Mouse (Mus musculus): ENCODE measurements around the gene Ubxn2a.
A peak's percentile ranks its signal among the peaks of the same experiment; 100 is the strongest.
"Not testable (repeated sequence)": the region's sequence is repeated elsewhere in the genome, so short reads cannot be mapped to it uniquely, and the experiment has no call there.

Gene Ubxn2a

DNA sequence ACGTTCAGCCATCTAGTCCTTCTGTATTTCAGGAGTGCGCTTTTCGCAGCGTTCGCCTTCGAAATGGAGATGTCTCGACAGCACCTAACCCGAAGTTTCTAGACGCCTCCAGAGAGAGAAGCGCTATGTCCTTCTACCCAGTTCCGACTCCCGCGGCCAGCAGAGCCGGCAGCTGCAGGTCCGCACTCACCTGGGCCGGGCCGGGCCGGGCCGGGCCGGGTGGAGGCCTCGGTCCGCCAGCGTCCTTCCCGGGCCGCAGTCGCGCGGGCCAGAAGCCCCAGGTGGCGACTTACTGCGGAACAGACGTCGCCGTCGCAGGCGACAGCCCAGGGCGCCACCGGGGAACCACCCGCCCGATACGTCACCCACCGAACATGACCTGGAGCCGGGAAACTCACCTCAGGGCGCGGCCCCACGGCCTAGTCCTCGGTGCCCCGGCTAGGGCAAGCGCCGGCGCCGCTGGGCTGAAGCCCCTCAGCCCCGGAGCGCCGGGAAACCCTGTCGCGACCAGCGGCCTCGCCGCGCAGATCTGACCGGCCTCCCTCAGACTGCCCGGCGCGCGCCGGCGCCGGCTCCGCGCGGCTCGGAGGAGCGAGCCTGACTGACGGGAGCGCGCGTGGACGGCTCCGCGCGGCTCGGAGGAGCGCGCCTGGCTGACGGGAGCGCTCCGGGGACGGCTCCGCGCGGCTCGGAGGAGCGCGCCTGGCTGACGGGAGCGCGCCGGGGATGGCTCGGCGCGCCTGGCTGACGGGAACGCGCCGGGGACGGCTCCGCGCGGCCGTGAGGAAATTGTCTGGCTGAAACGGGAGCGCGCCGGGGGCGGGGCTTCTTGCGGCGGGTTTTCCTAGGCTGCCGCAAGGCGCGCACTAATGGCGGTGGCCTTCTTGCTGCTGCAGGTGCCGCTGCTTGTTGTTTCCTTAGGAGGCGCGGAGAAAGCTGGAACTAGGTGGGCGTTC lies at the start of gene Ubxn2a:
Ubxn2a (minus strand) TSS at position 755 of the 956 bp plus-strand sequence.
- DNase-seq (ENCODE audit: low spot score in 2 of 2), result peak; percentile 92 to 95

DNA sequence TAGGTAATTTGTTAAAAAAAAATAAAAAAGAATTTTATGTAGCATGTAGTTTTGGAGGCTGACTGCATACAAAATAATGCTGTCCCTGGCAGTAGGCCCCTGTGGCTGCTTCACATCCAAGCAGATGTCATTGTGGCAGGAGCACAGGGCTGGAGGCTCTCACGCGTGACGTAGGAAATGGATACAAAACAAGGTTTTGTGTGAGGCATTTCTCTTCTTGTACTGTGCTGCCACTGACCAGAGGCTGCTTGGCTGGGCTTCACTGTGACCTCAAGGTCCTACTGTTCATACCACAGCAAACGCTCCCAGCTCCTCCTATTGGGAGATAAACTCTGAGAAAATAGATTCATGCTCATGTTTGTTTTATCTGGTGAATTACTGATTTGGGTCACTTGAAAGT lies 45.7 kb upstream of the Ubxn2a start:
- DNase-seq (ENCODE audit: low spot score in 2 of 2), result no peak

DNA sequence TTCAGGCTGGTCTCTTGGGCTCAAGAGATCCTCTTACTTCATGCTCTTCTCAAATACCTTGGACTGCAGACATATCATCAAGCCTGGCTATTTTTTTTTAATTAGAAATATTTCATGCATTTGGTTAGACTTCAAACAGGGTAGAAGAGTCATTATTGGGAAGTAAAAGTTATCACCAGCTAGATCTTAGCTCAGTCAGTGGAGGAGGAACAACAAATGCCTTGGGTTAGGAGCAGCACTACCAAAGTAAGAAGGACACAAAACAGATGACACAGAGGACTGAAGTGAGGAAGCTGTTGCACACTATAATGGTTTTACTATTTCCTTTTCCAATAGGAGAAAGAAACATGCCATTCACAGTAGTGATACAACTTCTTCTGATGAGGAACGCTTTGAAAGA lies 44.8 kb upstream of the Ubxn2a start:
- no peak for DNase-seq (ENCODE audit: low spot score in 2 of 2)

DNA sequence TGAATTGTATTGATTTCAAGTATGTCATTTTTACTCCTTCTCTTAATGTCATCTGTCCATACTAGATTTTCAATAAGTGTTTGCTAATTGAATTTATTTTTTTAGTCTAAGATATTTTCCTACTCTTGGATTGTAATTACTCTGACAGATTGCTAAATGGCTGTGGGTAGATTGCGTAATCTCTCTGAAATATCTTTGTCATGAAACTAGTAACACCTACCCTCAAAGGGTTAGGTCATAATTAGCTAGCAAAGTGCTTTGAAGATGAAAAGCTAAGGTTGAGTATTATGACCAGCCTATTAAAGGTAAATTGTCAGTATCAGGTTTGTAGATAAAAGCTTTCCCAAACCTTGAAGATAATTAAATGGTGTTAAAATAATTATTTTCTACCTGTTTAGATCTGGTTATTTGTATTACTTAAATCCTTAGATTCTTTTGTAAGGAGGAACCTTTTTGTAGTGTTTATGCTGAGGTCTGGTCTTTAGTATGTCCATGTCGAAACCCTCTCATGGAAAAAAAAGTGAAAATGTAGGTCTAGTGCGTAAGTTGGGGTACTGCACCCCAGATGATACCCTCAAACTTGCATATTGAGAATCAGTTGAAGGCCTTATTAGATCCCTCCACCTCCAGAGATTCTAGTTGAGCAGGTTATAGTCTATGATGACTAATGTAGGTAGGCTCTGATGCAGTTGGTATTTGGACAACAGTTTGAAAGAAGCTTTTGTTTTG lies 23.5 kb upstream of the Ubxn2a start:
- DNase-seq (ENCODE audit: low spot score in 2 of 2), result no peak

DNA sequence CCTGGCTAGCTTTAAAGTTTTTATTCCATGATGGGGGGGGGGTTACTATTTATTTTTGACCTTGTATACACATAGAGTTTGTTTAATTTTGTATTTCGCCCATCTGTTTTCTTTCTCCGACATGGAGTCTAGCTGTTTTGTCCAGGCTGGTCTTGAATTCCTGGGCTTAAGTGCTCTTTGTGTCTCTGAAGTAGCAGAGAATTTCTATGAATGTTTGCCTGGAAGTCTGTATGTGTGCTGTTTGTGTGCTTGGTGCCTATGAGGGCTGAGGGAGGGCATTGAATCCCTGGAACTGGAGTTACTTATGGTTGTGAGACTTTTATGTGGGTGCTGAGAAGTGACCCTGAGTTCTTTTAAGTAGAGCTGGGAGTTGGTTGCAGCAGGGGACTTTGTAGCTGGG lies 20.7 kb upstream of the Ubxn2a start:
- no peak for DNase-seq (ENCODE audit: low spot score in 2 of 2)

DNA sequence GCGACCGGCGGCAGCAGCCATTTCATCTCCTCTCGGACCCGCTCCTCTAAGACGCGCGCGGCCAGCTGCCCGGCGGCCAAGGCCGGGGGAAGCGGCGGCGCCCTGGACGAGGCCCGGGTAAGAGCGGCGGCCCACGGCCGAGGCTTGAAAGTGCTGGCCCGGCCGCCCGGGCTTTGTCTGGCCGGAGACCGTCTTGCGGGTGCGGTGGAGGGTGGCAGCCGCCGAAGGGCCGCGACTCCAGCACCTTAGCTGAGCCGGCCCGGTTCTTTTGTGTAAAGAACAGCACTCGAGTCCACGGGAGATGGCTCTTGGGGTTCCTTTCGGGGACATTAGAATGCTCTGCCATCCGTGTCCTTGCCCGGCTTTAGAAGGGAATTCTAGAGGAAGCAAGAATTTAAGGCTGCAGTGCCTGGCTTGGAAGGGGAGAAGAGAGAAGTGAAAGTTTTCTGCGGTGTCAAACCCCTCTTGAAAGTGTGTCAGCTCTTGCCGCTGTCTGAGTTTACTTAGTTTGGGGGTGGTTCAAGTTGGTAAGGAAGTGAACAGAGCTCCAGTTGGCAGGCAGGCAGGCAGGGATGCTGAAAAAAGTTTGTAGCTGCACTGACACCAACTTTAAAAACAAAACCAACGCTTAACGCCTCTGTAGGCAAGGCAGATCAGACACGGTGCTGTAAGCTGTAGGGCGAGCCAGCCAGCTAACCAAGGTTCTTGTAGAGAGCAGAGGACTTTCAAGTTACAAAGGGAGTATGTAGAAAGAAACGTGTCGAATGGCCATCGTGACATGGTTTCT lies 10.5 kb upstream of the Ubxn2a start:
- DNase-seq (ENCODE audit: low spot score in 2 of 2), result peak; percentile 31 to 41

DNA sequence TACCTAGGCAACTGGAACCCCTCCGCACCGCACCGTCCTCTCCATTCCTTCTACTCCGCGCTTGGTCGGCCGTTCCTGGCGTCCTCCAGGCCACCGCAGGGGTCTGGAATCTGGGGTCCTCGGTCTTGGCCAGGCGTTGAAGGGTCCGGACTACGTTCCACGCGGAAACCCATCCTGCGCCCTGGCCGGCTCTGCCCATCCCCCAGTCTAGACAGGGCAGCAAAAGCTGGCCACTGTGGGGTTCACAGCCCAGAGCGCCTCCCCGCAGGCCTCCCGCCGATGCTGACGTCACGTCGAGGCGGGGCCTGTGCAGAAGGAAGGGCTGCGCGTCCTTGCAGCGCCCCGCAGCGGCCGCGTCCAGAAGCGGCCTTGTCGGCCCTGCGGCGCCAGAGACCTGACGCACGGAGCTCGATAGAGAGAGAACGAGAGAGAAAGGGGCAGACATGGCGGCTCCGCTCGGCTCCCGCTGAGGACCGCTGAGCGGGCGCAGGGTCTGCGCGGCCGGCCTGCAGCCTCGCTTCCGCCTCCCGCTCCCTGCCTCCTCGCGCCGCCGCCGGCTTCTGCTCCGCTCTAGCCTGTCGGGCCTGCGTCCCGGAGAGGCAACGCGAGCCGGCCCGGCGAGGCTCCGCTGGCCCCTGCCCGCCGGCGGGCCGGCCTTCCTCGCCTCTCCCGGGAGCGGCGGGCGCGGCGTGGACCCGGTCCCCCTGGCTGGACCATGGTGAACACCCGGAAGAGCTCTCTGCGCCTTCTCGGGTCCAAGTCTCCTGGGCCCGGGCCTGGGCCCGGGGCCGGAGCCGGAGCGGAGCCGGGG lies 9.7 kb upstream of the Ubxn2a start, which contains the start of gene Atad2b:
Atad2b (plus strand) TSS at position 360 of the 811 bp plus-strand sequence.
- DNase-seq (ENCODE audit: low spot score in 2 of 2), result peak; percentile 96 to 98

DNA sequence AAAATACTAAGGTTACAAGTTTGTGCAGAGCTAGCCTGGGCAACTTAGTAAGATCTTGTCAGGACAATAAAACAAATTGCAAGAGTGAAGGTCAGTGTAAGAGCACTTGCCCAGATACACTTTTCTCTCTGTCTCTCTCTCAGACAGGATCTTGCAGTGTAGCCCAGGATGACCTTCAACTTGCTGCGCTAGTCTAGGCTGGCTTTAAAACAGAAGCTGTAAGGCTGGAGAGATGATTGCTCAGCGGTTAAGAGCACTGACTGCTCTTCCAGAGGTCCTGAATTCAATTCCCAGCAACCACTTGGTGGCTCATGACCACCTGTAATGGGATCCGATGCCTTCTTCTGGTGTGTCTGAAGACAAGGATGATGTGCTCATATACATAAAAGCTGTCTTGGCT lies 7.4 kb upstream of the Ubxn2a start:
- no peak for DNase-seq (ENCODE audit: low spot score in 2 of 2)

DNA sequence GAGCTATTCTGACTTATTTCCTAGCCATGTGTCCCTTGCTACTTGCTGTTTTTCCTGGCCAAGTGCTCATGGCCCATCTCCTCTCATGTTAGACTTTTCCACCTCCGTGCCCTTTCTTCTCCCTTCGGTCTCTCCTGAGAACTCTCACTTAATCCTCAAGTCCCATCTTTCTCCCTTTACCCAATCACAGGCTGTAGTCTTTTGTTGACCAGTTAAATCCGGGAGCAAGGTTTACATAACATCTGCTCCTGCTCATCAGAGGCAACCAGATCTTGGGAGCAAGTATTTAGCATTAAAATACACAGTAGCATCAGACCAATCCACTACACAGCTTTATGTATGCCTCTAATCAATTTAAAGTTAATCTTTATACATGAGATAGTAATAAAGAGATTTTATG lies 6.9 kb upstream of the Ubxn2a start:
- DNase-seq (ENCODE audit: low spot score in 2 of 2), result no peak

DNA sequence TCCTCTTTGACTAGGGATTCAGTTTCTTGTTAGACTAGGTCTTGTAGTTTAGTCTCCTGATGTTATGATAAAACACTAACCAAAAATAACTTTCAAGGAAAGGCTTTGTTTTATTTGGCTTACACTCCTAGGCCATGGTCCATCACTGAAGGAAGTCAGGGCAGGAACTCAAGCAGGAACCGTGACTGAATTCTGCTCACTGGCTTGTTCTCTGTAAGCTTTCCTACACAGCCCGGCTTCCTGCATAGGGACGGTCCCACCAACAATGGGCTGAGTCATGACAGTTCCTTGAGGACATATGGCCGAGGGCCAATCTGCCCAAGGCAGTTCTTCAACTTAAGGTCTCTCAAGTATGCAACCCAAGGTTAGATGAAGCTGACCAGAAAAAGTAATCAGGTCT lies 4.2 kb upstream of the Ubxn2a start:
- DNase-seq (ENCODE audit: low spot score in 2 of 2), result no peak

DNA sequence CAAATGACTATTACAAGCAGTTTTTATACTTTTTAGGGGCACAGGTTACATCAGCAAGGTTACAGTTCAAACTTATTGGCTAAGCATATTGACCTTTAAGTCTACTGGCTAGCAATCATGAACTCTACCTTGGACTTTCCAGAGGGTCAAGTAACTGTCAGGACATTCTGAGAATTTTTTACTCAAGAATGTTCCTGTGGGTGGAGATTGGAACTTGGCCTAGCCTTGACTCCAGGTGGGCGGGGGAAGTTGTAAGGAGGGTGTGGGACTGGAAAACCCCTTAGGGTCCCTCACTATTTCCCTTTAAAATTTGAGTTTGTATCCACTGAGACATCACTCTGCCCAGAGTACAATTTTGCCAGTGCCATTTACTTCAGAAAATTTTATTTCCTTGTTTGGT lies 3.0 kb upstream of the Ubxn2a start:
- not testable (repeated sequence) for DNase-seq (ENCODE audit: low spot score in 2 of 2)

DNA sequence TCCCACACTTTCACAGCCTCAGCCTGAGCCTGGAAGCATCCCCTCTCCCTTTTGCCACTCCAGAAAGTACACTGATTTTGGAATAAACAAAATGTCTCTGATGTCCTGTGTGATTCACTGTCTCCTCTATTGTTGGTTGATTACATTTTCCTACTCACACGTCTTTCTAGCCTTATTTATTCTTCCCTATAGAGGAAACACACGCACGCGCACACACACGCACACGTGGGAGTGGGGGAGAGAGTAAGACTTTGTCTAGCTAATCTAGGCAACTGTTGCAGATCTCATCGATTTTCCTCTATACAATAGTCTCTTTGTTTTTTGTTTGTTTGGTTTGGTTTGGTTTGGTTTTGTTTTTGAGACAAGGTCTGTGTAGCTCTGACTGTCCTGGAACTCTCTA lies 886 bp upstream of the Ubxn2a start:
- no peak for DNase-seq (ENCODE audit: low spot score in 2 of 2)

DNA sequence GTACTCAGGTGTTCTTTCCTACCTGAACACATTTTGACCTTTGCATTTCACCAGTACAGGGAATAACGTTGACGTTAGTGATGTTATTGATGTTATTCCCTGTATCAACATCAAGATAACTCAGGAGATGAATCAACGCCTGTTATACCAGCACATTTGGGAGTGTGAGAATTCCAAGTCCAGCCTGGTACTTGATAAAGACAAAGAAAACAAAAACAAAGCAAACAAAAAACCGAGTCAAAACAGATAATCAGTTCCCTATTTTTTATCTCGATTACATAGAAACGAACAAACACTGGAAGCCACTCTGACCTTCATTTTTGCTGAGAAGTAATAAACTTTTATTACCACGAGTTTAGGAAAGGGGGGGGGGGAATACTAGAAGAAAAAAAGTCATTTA lies 1.0 kb downstream of the Ubxn2a start:
- no peak for DNase-seq (ENCODE audit: low spot score in 2 of 2)

DNA sequence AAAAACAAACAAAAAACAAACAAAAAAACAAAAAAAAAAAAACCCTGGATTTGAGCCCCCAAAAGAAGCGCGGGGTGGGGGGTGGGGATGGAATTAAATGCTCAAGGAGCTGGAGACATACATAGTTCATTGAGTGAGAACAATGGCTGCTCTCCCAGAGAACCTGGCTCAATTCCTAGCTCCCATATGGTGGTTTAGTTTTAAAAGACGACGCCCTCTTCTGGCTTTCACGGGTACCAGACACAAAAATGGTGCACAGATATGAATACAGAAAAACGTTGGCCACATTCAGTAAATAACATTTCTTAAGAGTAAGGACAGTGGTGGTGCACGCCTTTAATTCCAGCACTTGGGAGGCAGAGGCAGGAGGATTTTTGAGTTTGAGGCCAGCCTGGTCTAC lies 1.6 kb downstream of the Ubxn2a start:
- DNase-seq (ENCODE audit: low spot score in 2 of 2), result no peak

DNA sequence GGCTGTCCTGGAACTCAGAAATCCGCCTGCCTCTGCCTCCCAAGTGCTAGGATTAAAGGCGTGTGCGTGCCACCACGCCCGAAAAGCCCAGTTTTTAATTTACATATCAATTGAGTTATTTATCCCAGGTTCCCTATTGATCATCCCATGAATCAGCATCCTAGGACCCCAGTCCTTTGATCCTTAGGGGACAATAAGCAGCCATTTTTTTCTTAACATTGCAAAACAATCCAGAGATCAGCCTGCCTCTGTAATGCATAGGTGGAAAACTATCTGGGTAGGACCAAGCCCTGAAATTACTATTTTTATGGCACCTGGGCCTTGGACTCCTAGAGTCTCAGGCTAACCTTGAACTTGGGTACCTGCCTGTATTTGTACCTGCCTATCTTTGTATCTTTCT lies 9.5 kb downstream of the Ubxn2a start:
- no peak for DNase-seq (ENCODE audit: low spot score in 2 of 2)

DNA sequence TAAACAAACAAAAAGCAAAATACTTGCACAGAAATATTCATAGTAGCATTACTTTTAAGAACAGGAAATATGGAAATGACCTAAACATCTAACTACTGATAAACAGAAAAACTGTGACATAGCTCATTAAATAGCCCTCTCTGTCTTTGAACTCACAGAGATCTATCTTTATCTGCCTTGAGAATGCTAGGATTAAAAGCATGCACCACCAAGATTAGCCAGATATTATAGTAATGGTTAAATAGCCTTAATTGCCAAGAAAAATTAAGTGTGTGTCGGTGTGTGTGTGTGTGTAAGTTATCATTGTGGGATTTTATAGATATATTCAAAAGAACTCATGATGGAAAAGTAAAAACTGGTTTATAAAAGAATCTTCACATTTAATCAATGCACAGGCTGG lies 17.6 kb downstream of the Ubxn2a start:
- DNase-seq (ENCODE audit: low spot score in 2 of 2), result no peak

DNA sequence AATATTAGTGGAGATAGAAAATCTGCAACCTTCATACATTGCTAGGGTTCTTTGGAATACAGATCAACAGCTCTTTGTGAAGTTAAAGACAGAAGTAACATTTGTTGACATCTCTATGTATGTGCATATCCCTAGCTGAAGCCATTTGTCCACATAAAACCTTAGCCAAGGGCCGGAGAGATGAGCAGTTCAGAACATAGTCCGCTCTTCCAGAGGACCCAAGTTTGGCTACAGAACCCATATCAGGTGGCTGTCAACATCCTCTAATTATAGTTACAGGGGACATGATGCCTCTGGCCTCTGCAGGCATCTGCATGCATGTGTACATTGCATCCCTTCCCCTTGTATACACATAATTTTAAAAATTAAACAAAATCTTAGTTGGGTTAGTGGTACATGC lies 18.3 kb downstream of the Ubxn2a start:
- no peak for DNase-seq (ENCODE audit: low spot score in 2 of 2)

DNA sequence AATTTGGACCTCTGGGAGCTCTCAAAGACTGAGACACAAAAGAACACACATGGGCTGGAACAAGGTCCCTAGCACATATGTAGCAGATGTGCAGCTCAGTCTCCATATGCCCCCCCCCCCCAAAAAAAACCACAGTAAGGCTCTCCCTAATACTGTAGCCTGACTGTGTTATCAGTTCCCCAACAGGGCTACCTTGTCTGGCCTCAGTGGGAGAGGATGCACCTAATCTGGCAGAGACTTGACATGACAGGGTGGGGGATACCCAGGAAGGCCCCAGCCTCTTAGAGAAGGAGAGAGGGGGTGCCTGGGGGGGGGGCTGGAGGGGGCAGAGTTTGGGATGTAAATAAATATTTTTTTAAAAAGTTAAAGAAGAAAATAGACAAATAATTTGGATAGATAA lies 18.8 kb downstream of the Ubxn2a start:
- no peak for DNase-seq (ENCODE audit: low spot score in 2 of 2)

DNA sequence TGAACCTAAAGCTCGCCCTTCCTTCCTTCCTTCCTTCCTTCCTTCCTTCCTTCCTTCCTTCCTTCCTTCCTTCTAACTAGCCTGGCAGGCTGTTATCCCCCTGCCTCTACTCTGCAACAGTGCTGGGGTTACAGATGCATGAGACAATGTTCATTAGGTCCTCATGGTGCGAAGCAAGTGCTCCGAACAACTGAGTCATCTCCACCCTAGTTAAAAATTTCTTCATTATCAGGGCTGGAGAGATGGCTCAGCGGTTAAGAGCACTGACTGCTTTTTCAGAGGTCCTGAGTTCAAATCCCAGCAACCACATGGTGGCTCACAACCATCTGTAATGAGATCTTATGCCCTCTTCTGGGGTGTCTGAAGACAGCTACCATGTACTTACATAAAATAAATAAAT lies 20.9 kb downstream of the Ubxn2a start:
- not testable (repeated sequence) for DNase-seq (ENCODE audit: low spot score in 2 of 2)

DNA sequence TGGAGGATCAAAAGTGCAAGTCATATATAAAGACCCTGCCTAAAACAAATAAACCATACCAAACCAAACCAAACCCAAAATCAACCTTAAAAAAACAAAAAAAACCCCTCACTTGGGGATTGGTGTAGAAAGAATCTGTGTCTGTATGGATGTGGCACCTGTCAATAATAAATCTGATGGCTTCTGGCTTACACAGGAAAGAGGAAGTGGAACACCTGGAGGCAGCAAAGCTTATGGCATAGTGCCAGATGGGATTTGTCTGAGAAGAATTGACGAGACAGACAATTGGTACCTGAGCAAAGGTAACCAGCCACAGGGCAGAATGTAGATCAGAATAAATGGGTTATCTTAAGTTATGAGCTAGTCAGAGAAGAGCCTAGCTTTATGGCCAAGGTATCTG lies 22.4 kb downstream of the Ubxn2a start:
- DNase-seq (ENCODE audit: low spot score in 2 of 2), result no peak

DNA sequence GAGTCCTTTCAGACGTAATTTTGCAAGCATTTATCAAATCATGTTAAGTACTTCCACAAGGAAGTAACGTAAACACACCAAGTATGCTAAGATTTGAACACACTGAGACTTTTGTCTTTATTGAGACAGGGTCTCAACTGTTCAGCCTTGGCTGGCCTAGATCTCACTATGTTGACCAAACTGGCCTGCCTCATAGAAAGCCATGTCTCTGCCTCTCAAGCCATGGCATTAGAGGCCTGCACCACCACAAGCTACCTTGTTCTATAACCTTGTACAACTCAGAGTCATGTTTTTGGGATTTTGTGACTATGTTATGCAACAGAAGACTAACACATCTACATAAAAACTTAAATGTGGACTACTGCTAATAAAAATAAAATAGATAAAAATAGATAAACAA lies 25.4 kb downstream of the Ubxn2a start:
- DNase-seq (ENCODE audit: low spot score in 2 of 2), result no peak
